Mouse (Mus musculus): Measurements from ENCODE around the gene Ptpn12.

DNA sequence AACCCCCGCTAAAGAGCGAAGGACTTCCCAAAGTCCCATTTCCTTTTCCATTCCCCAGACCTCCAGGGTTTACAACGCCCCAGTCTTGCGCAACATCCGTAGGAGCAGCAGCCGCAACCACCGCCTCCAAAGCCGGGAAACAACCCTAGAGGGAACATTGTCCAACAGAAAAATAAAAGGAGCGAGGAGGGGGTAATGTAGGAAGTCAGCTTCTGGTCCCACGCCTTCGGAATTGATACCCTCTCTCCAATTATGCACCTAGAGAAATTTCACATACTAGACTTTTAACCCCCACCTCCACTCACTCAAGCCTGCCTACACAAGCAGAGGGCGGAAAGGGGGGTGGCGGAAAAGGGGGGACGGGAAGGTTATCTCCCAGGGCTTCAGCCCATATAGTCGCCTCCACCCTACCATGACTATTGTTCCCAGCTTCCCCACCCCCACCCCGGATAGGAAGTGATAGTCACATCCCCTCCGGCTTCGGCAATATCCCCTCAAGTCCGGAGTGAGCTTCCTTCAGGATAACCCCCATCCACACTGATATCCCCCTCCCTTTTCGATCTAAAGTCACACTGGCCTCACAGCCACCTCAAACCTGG, 1.1 kb downstream of the Ptpn12 start:
- no peak for TF ChIP-seq CTCF (IDR thresholded peaks at IDR 0.05; ENCODE audit: low read depth)
- peak; percentile 69; the same call in 1 of the 2 replicates for TF ChIP-seq EP300 (IDR thresholded peaks at IDR 0.05; ENCODE audit: low read depth)

Data from heart, postnatal 0 days (tissue).